Mouse (Mus musculus) heart, adult 2 months (tissue): ENCODE measurements around the gene Islr.

Source experiments
- CTCF ChIP-seq: fragments of 200-600 bp; IDR thresholded peaks from 2 replicates; pipeline ENCODE4 v1.8.1; 2022; ENCODE audit warnings: antibody characterized with exemption, mild to moderate bottlenecking, moderate library complexity
- EP300 ChIP-seq: fragments of 200-500 bp; IDR thresholded peaks from 2 replicates; pipeline ENCODE4 v1.6.1; 2011; ENCODE audit warnings: low read depth, low read length, control low read depth; ENCODE audit not compliant: insufficient read depth
- POLR2A ChIP-seq: fragments of 200-500 bp; IDR thresholded peaks from 2 replicates; pipeline ENCODE4 v1.6.1; 2011; ENCODE audit warnings: mild to moderate bottlenecking, low read depth, low read length, control low read depth; ENCODE audit not compliant: insufficient read depth

GRCm38 (mm10) chr9:58200270-58201090, 3.6 kb downstream of the Islr start:
- no peak for TF ChIP-seq POLR2A
- no peak for TF ChIP-seq CTCF
- no peak for TF ChIP-seq EP300
